Mouse (Mus musculus) kidney, embryonic 15.5 days (tissue): ENCODE measurements around the gene Slc13a3. TPM values are rescaled to one million over a fixed set of nuclear protein-coding genes. Genes with fewer than 3 reads are reported as not detected.

Experiments used
- ATAC-seq: fragments of 200-750 bp; cut with Nextera tagmentation; replicated peaks from 2 replicates; pipeline ENCODE4 v1.8.0; 2017; ENCODE audit warnings: moderate TSS enrichment; ENCODE audit not compliant: low FRiP score
- H3K27ac ChIP-seq: fragments of 300-500 bp; sonication (generic); 2 replicates; pipeline ENCODE4 v1.5.1; 2015; ENCODE audit warnings: mild to moderate bottlenecking, inconsistent platforms
- H3K27me3 ChIP-seq: fragments of 300-500 bp; sonication (generic); 2 replicates; pipeline ENCODE4 v1.6.1; 2015; ENCODE audit warnings: inconsistent platforms
- H3K36me3 ChIP-seq: fragments of 300-500 bp; sonication (generic); 2 replicates; pipeline ENCODE4 v1.6.1; 2015; ENCODE audit warnings: inconsistent platforms
- H3K4me1 ChIP-seq: fragments of 300-500 bp; sonication (generic); 2 replicates; pipeline ENCODE4 v1.6.1; 2015; ENCODE audit warnings: inconsistent platforms
- H3K4me2 ChIP-seq: fragments of 300-500 bp; sonication (generic); 2 replicates; pipeline ENCODE4 v1.6.1; 2015; ENCODE audit warnings: moderate library complexity, mild to moderate bottlenecking, inconsistent platforms
- H3K4me3 ChIP-seq: fragments of 300-500 bp; sonication (generic); replicated peaks from 2 replicates; pipeline ENCODE4 v1.5.1; 2015; ENCODE audit warnings: mild to moderate bottlenecking, inconsistent platforms
- H3K9ac ChIP-seq: fragments of 300-500 bp; sonication (generic); 2 replicates; pipeline ENCODE4 v1.6.1; 2015; ENCODE audit warnings: mild to moderate bottlenecking, inconsistent platforms
- H3K9me3 ChIP-seq: fragments of 300-500 bp; sonication (generic); replicated peaks from 2 replicates; pipeline ENCODE4 v1.6.1; 2016; ENCODE audit warnings: inconsistent platforms
- WGBS: fragments of 180-500 bp; shearing (Covaris S2); methylation state at CpG from one replicate; pipeline ENCODE4 v1.1.7; 2015; ENCODE audit warnings: mixed read lengths; 5-methylcytosine and 5-hydroxymethylcytosine counted together
- polyA plus RNA-seq: library from polyadenylated mRNA; unstranded; fragments of >200 nt; fragmentation: Nextera tagmentation; extraction: Ambion mirVana; gene quantifications from 2 replicates; pipeline ENCODE4 v1.2.1, GENCODE M21; 2015

Slc13a3 gene
- polyA plus RNA-seq, 1 experiment from 2014 or later = 3.4 TPM

DNA sequence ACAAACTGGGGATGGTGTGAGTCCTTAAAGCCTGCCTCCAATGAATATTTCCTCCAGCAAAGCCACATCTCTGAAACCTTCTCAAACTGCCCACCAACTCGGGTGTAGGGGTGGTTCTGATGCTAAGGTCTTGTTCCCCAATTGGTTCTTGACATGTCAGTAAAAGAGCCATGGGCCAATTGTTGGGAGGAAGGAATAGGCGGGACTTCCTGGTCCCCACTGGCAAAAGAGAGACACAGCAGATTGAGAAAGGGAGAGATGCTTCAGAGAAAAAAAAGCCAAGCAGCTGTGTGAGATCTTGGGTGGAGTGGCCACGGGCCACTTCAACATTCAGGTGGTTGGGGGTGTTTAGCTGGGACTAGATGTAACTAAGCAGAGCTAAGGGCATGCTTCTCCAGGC, 102.0 kb downstream of the Slc13a3 start:
- H3K9me3 ChIP-seq = no peaks in the 10 kb centered on the region
- H3K4me1 ChIP-seq = peaks cover 22% of the 10 kb centered on the region
- H3K36me3 ChIP-seq = peaks cover 19% of the 10 kb centered on the region
- peaks cover 16% of the 10 kb centered on the region for H3K27me3 ChIP-seq
- H3K9ac ChIP-seq = no peak overlapping the region
- 25% methylated on average over 3 of the region's 3 CpGs for WGBS
- H3K27ac ChIP-seq = no peak overlapping the region
- H3K4me2 ChIP-seq = no peak overlapping the region
- no peak for ATAC-seq
- H3K4me3 ChIP-seq = no peak overlapping the region

DNA sequence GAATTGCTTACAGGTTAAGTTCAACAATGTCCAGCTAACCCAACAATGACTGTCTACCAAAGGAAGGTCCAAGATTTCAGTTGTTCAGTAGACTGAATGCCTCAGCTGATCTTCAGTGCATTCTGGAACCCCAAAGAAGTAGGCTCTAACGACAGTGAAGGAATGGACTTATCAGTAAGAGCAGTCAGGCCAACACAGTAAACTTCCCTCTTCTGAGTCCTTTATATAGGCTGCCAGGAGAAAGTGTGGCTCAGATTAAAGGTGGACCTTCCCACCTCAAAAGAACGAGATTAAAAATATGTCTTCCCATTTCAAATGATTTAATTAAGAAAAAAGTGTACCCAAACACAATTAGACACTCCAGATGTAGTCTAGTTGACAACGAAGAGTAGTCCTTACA, 102.7 kb downstream of the Slc13a3 start:
- H3K27ac ChIP-seq = no peak overlapping the region
- H3K4me2 ChIP-seq = no peak overlapping the region
- 79% methylated on average over 3 of the region's 3 CpGs for WGBS

GRCm38 (mm10) chr2:165368496-165368895, 104.5 kb downstream of the Slc13a3 start, which contains the start of gene Zfp663:
TSS of gene Zfp663 (minus strand) at chr2:165368729.
- WGBS = under 1% methylated on average over 27 of the region's 27 CpGs
- no peak for ATAC-seq
- peak within 1 kb of the TSS; percentile 71 for H3K27ac ChIP-seq
- no peaks in the 10 kb centered on the region for H3K36me3 ChIP-seq
- peaks cover 31% of the 10 kb centered on the region for H3K27me3 ChIP-seq
- H3K9me3 ChIP-seq = no peaks in the 10 kb centered on the region
- H3K4me3 ChIP-seq = peak within 1 kb of the TSS; percentile 38
- H3K4me2 ChIP-seq = peak within 1 kb of the TSS; percentile 67
- peaks cover 33% of the 10 kb centered on the region for H3K4me1 ChIP-seq
- H3K9ac ChIP-seq = no peak within 1 kb of the TSS

More for the DNA sequence above, 102.7 kb downstream of the Slc13a3 start:
- Histone ChIP-seq H3K9me3 (no peaks in the 10 kb centered on the region), H3K27me3 (peaks cover 20% of the 10 kb centered on the region), H3K4me3 (no peak overlapping the region), H3K36me3 (peaks cover 13% of the 10 kb centered on the region), H3K9ac (no peak overlapping the region), H3K4me1 (peaks cover 22% of the 10 kb centered on the region)
- no peak for ATAC-seq

- peak overlapping the region; percentile 71; the same call in 1 of the 2 replicates for H3K27ac ChIP-seq
- peak overlapping the region; percentile 67 for H3K4me2 ChIP-seq
- H3K9ac ChIP-seq = no peak overlapping the region
- H3K4me1 ChIP-seq = peaks cover 33% of the 10 kb centered on the region
- ATAC-seq = no peak
- WGBS = 1% methylated on average over 13 of the region's 13 CpGs
- peaks cover 36% of the 10 kb centered on the region for H3K27me3 ChIP-seq
- H3K9me3 ChIP-seq = no peaks in the 10 kb centered on the region
- H3K36me3 ChIP-seq = no peaks in the 10 kb centered on the region
- peak overlapping the region; percentile 38 for H3K4me3 ChIP-seq
These were observed 105.1 kb downstream of the Slc13a3 start for GRCm38 (mm10) chr2:165367868-165368439.

GRCm38 (mm10) chr2:165367047-165367520, 105.9 kb downstream of the Slc13a3 start:
- peaks cover 33% of the 10 kb centered on the region for H3K4me1 ChIP-seq
- H3K36me3 ChIP-seq = no peaks in the 10 kb centered on the region
- peaks cover 44% of the 10 kb centered on the region for H3K27me3 ChIP-seq
- H3K27ac ChIP-seq = peak overlapping the region; percentile 72
- peak overlapping the region; percentile 17; the same call in 1 of the 2 replicates for H3K9ac ChIP-seq
- ATAC-seq = peak; percentile 59
- H3K4me3 ChIP-seq = peak overlapping the region; percentile 19; the same call in 1 of the 2 replicates
- H3K4me2 ChIP-seq = peak overlapping the region; percentile 48
- WGBS = 14% methylated on average over 5 of the region's 8 CpGs
- no peaks in the 10 kb centered on the region for H3K9me3 ChIP-seq

DNA sequence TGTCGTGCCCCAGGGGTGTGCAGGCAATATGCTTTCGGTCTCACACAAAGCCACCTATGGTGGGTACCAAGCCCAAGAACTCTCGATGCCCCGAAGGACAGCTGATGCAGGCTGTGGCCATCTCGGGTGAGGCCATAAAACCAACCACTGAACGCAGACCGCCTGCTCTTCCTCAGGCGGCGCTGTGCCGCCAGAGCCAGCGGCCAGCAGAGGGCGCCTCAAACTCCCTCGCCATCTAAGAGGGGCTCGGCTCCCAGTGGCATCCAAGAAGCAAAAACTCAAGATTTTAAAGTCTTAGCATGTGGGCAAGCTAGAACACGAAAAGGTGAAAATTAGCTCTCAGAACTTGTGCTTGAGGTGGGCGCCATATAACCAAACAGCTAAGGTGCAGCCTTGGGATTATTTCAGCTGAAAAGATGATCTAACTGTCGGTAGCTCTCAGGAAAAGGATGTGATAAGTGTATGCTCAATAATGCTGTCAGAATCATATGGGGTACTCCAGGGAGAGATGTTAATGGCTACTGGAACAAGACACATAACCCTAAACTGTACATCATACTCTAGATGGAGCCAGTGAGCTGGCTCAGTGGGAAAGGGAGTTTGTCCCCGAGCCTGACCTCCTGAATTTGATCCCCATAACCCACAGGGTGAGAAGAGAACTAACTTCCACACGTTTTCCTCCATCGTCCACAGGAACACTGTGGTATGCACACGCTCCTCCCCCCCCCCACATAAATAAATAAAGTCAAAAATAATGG, 108.5 kb downstream of the Slc13a3 start:
- ATAC-seq = no peak
- H3K27ac ChIP-seq = no peak overlapping the region
- 12% methylated on average over 21 of the region's 21 CpGs for WGBS

GRCm38 (mm10) chr2:165363282-165363681, 109.7 kb downstream of the Slc13a3 start:
- Histone ChIP-seq H3K4me1 (peaks cover 28% of the 10 kb centered on the region), H3K27ac (no peak overlapping the region), H3K9ac (no peak overlapping the region), H3K27me3 (peaks cover 38% of the 10 kb centered on the region), H3K4me2 (no peak overlapping the region), H3K4me3 (no peak overlapping the region), H3K36me3 (no peaks in the 10 kb centered on the region), H3K9me3 (no peaks in the 10 kb centered on the region)
- no peak for ATAC-seq
- 91% methylated on average over 6 of the region's 6 CpGs for WGBS

More for the DNA sequence above, 108.5 kb downstream of the Slc13a3 start:
- 0 out of 2 replicates have a peak overlapping the region, but pooled peaks have one; percentile 31 for H3K9ac ChIP-seq
- H3K4me1 ChIP-seq = peaks cover 33% of the 10 kb centered on the region
- peak overlapping the region; percentile 46 for H3K4me2 ChIP-seq
- H3K36me3 ChIP-seq = no peaks in the 10 kb centered on the region
- no peaks in the 10 kb centered on the region for H3K9me3 ChIP-seq
- H3K4me3 ChIP-seq = 0 out of 2 replicates have a peak overlapping the region, but pooled peaks have one; percentile 11
- peaks cover 46% of the 10 kb centered on the region for H3K27me3 ChIP-seq

- WGBS = 0% methylated on average over 1 of the region's 1 CpGs
- no peak overlapping the region for H3K9ac ChIP-seq
- 0 out of 2 replicates have a peak, but pooled peaks have one; percentile 36 for ATAC-seq
- peaks cover 11% of the 10 kb centered on the region for H3K4me1 ChIP-seq
- H3K9me3 ChIP-seq = no peaks in the 10 kb centered on the region
- no peaks in the 10 kb centered on the region for H3K36me3 ChIP-seq
- H3K27me3 ChIP-seq = peaks cover 31% of the 10 kb centered on the region; the same call in 1 of the 2 replicates
- H3K27ac ChIP-seq = no peak overlapping the region
- H3K4me3 ChIP-seq = no peak overlapping the region
- H3K4me2 ChIP-seq = no peak overlapping the region
These were observed 112.2 kb downstream of the Slc13a3 start for GRCm38 (mm10) chr2:165360861-165361260.

Other genes with a start within 250 kb of the Slc13a3 start
- gene Cdh22, start 238.4 kb downstream of the Slc13a3 start, polyA plus RNA-seq = 0.78 and 1.1 TPM in 2 replicates
- 53.7 and 54.6 TPM in 2 replicates for gene Slc35c2, start 185.4 kb downstream of the Slc13a3 start, polyA plus RNA-seq
- gene Elmo2, start 146.8 kb downstream of the Slc13a3 start, polyA plus RNA-seq = 71.3 and 82.3 TPM in 2 replicates
- gene Zfp663, start 104.5 kb downstream of the Slc13a3 start, polyA plus RNA-seq = 1.1 TPM in 2 replicates
- 7.7 and 9.1 TPM in 2 replicates for gene Zfp334, start 85.0 kb downstream of the Slc13a3 start, polyA plus RNA-seq
- 0.16 and 0.69 TPM in 2 replicates for gene Ocstamp, start 72.8 kb downstream of the Slc13a3 start, polyA plus RNA-seq
- gene Trp53rka, start 20.1 kb upstream of the Slc13a3 start, polyA plus RNA-seq = 36.3 and 37.2 TPM in 2 replicates
- gene Slc2a10, start 30.6 kb upstream of the Slc13a3 start, polyA plus RNA-seq = 6.9 and 7.2 TPM in 2 replicates
- gene Eya2, start 121.8 kb upstream of the Slc13a3 start, polyA plus RNA-seq = 6.6 and 6.9 TPM in 2 replicates